Mouse (Mus musculus): ENCODE data around the gene Atp7b. TPM values are rescaled to one million over a fixed set of nuclear protein-coding genes. Genes with fewer than 3 reads are reported as not detected.

The Atp7b gene
- polyA plus RNA-seq, 1 experiment = 2.6 TPM

DNA sequence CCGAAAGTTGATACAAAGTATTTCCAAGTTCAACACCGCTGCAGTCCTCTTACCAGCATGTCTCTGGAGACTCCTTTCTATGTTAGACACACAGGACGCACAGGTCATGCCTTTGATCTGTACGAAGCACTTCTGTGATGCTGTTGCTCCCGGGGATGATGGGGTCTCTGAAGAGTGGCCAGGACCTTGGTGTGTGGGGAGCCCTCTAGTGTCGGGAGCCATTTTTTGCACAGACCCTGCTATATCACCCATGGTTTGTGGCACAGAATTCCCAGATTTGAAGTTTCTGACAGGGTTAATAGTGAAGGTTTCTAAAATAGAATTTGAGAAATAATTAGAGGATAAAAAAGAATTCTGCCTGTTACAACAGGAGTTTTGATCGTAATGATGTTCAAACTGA, 37.9 kb downstream of the Atp7b start:
- TF ChIP-seq POLR2A (IDR thresholded peaks at IDR 0.05; ENCODE audit: borderline replicate concordance, insufficient read depth, low read length) (no peak), CTCF (IDR thresholded peaks at IDR 0.05; ENCODE audit: borderline replicate concordance, insufficient read depth, low read depth, low read length) (no peak)
- Histone ChIP-seq H3K27ac (ENCODE audit: insufficient read depth, low read length) (no peak overlapping the region), H3K4me1 (ENCODE audit: control insufficient read depth, insufficient read depth, low read length) (no peaks in the 10 kb centered on the region), H3K4me3 (replicated peaks; ENCODE audit: insufficient read depth, low read depth, low read length) (no peak overlapping the region), H3K27me3 (ENCODE audit: control insufficient read depth, insufficient read depth, low read length) (no peaks in the 10 kb centered on the region)
- WGBS = 54% methylated on average over 7 of the region's 7 CpGs
- DNase-seq = no peak

GRCm38 (mm10) chr8:22019498-22019897, 40.6 kb downstream of the Atp7b start:
- DNase-seq = no peak
- H3K27me3 ChIP-seq (ENCODE audit: control insufficient read depth, insufficient read depth, low read length) = no peaks in the 10 kb centered on the region
- H3K4me1 ChIP-seq (ENCODE audit: control insufficient read depth, insufficient read depth, low read length) = no peaks in the 10 kb centered on the region
- H3K4me3 ChIP-seq (replicated peaks; ENCODE audit: insufficient read depth, low read depth, low read length) = no peak overlapping the region
- TF ChIP-seq POLR2A (IDR thresholded peaks at IDR 0.05; ENCODE audit: borderline replicate concordance, insufficient read depth, low read length) = no peak
- TF ChIP-seq CTCF (IDR thresholded peaks at IDR 0.05; ENCODE audit: borderline replicate concordance, insufficient read depth, low read depth, low read length) = no peak
- no peak overlapping the region for H3K27ac ChIP-seq (ENCODE audit: insufficient read depth, low read length)
- 91% methylated on average over 5 of the region's 5 CpGs for WGBS

DNA sequence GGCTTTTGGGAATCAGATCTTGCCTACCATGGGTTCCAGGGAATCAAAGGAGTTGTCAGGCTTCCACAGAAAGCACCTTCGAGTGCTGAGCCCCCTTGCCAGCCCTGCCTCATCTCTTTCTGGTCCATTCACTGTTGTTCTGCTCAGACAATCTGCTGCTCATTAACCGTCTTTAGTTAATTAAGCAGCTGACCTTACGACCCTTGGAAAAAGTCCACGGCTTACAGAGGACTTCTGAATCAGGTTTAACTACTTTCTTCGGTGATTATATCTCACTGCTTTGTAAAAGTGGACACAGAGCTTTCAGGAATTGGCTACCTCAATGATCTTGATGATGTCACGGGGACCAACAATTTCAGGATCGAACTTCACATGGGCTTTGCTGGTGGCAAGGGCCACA, 42.4 kb downstream of the Atp7b start:
- TF ChIP-seq CTCF (IDR thresholded peaks at IDR 0.05; ENCODE audit: borderline replicate concordance, insufficient read depth, low read depth, low read length) = no peak
- Histone ChIP-seq H3K27ac (ENCODE audit: insufficient read depth, low read length) (no peak overlapping the region), H3K4me1 (ENCODE audit: control insufficient read depth, insufficient read depth, low read length) (no peaks in the 10 kb centered on the region), H3K27me3 (ENCODE audit: control insufficient read depth, insufficient read depth, low read length) (no peaks in the 10 kb centered on the region), H3K4me3 (replicated peaks; ENCODE audit: insufficient read depth, low read depth, low read length) (no peak overlapping the region)
- no peak for DNase-seq
- 60% methylated on average over 7 of the region's 7 CpGs for WGBS

- Histone ChIP-seq H3K4me3 (replicated peaks; ENCODE audit: insufficient read depth, low read depth, low read length) (no peak overlapping the region), H3K27me3 (ENCODE audit: control insufficient read depth, insufficient read depth, low read length) (no peaks in the 10 kb centered on the region), H3K27ac (ENCODE audit: insufficient read depth, low read length) (no peak overlapping the region), H3K4me1 (ENCODE audit: control insufficient read depth, insufficient read depth, low read length) (no peaks in the 10 kb centered on the region)
- no peak for TF ChIP-seq CTCF (IDR thresholded peaks at IDR 0.05; ENCODE audit: borderline replicate concordance, insufficient read depth, low read depth, low read length)
- no peak for TF ChIP-seq POLR2A (IDR thresholded peaks at IDR 0.05; ENCODE audit: borderline replicate concordance, insufficient read depth, low read length)
- 83% methylated on average over 24 of the region's 24 CpGs for WGBS
- no peak for DNase-seq
Measured at GRCm38 (mm10) chr8:22013034-22013707, 46.9 kb downstream of the Atp7b start.

DNA sequence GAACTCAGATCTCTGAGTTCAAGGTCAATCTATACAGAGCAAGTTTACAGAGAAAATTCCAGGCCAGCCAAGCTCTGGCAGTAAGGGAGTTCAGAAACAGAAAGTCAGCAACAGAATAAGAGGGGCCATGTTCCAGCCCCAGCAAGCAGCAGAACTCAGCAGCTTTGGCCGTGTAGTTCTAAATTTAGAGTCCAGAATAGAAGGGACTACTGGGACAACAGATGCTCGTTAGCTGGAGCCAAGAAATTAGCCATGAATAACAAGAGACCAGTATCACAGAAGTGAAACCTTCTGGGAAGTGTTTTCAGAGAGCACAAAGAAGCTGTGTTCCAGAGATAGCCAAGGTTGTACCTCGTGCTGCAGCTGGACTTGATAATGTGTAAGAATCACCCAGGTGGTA, 50.7 kb downstream of the Atp7b start:
- Histone ChIP-seq H3K27ac (ENCODE audit: insufficient read depth, low read length) (no peak overlapping the region), H3K4me3 (replicated peaks; ENCODE audit: insufficient read depth, low read depth, low read length) (no peak overlapping the region), H3K4me1 (ENCODE audit: control insufficient read depth, insufficient read depth, low read length) (no peaks in the 10 kb centered on the region), H3K27me3 (ENCODE audit: control insufficient read depth, insufficient read depth, low read length) (no peaks in the 10 kb centered on the region)
- TF ChIP-seq CTCF (IDR thresholded peaks at IDR 0.05; ENCODE audit: borderline replicate concordance, insufficient read depth, low read depth, low read length) = no peak
- no peak for TF ChIP-seq POLR2A (IDR thresholded peaks at IDR 0.05; ENCODE audit: borderline replicate concordance, insufficient read depth, low read length)
- 3% methylated on average over 3 of the region's 3 CpGs for WGBS
- DNase-seq = peak in 1 of 2 experiments; percentile 38

- Histone ChIP-seq H3K27ac (ENCODE audit: insufficient read depth, low read length) (no peak overlapping the region), H3K4me3 (replicated peaks; ENCODE audit: insufficient read depth, low read depth, low read length) (no peak overlapping the region), H3K4me1 (ENCODE audit: control insufficient read depth, insufficient read depth, low read length) (no peaks in the 10 kb centered on the region), H3K27me3 (ENCODE audit: control insufficient read depth, insufficient read depth, low read length) (no peaks in the 10 kb centered on the region)
- 78% methylated on average over 6 of the region's 6 CpGs for WGBS
- DNase-seq = no peak
- TF ChIP-seq POLR2A (IDR thresholded peaks at IDR 0.05; ENCODE audit: borderline replicate concordance, insufficient read depth, low read length) = no peak
Measured at GRCm38 (mm10) chr8:22006423-22006822, 53.7 kb downstream of the Atp7b start.

DNA sequence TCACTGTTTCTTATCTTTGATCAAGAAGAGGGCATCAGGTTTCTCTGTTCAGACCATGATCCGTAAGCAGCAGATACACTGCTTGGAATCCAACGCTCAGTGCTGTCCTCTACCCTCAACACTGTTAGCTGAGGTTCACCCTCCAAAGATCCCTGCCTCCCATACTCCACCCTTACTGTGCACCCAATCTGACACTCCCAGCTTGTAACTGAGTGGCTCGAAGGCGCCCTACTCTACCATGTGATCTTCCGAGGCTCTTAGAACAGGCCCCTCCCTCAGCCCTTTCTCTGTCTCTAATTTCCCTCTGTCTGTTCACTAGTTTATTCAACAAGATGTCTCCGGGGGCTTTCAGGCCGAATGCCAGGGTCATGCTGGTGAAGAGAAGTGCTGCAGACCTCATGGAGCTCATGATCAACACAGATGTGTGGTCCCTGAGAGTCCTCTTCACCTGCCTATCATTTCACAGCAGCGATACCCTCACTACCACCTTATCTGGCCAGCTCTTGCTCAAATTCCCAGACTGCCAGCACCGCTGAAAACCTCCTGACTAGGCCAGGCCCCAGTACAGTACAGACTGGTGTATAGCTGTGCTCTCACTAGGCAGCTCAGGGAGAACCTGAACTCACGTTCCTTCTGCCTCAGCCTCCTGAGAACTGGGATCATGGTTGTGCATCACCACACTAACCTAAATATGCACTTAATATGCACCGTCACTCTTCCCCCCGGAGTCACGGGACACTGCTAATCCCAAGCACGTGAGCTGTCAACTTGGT, 55.2 kb downstream of the Atp7b start:
- no peak for DNase-seq
- no peak overlapping the region for H3K27ac ChIP-seq (ENCODE audit: insufficient read depth, low read length)
- no peaks in the 10 kb centered on the region for H3K4me1 ChIP-seq (ENCODE audit: control insufficient read depth, insufficient read depth, low read length)
- 76% methylated on average over 14 of the region's 14 CpGs for WGBS
- H3K4me3 ChIP-seq (replicated peaks; ENCODE audit: insufficient read depth, low read depth, low read length) = no peak overlapping the region
- no peaks in the 10 kb centered on the region for H3K27me3 ChIP-seq (ENCODE audit: control insufficient read depth, insufficient read depth, low read length)
- TF ChIP-seq POLR2A (IDR thresholded peaks at IDR 0.05; ENCODE audit: borderline replicate concordance, insufficient read depth, low read length) (no peak), CTCF (IDR thresholded peaks at IDR 0.05; ENCODE audit: borderline replicate concordance, insufficient read depth, low read depth, low read length) (no peak)

DNA sequence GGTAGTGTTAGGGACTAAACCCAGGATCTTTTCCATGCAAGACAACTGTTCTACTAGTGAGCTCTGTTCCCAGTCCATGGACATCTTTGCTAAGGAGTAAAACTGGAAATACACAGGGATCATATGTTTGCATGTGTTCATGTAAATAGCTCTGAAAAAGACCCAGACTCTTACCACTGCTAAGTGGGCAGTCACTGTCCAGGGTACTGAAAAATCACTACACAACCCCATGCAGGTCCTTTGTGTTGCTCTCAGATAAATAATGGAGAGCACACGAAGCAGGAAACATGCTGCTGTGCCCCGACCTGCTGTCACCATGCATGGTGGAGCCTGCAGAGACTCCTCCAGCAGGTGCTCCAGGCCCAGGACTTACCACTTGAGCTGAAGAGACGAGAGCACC, 64.9 kb downstream of the Atp7b start:
- Histone ChIP-seq H3K4me3 (replicated peaks; ENCODE audit: insufficient read depth, low read depth, low read length) (no peak overlapping the region), H3K27me3 (ENCODE audit: control insufficient read depth, insufficient read depth, low read length) (no peaks in the 10 kb centered on the region; the same call in 1 of the 2 replicates), H3K27ac (ENCODE audit: insufficient read depth, low read length) (no peak overlapping the region), H3K4me1 (ENCODE audit: control insufficient read depth, insufficient read depth, low read length) (peaks cover 2% of the 10 kb centered on the region; the same call in 1 of the 2 replicates)
- TF ChIP-seq CTCF (IDR thresholded peaks at IDR 0.05; ENCODE audit: borderline replicate concordance, insufficient read depth, low read depth, low read length) (no peak), POLR2A (IDR thresholded peaks at IDR 0.05; ENCODE audit: borderline replicate concordance, insufficient read depth, low read length) (no peak)
- no peak for DNase-seq
- WGBS = 39% methylated on average over 3 of the region's 3 CpGs
